Mouse (Mus musculus): Measurements from ENCODE around the gene Carns1. TPM values are rescaled to one million over a fixed set of nuclear protein-coding genes. Genes with fewer than 3 reads are reported as not detected.

The Carns1 gene
- total RNA-seq, 2 experiments from 2014 or later: 3.2 to 3.5 TPM

GRCm38 (mm10) chr19:4203148-4203547, 27.9 kb upstream of the Carns1 start:
- DNase-seq (ENCODE audit: low spot score in 2 of 2): no peak

GRCm38 (mm10) chr19:4202149-4202548, 26.9 kb upstream of the Carns1 start:
- no peak for DNase-seq (ENCODE audit: low spot score in 2 of 2)

- peak; percentile 87 to 89 for DNase-seq (ENCODE audit: low spot score in 2 of 2)
These were observed 26.1 kb upstream of the Carns1 start, which contains the start of gene Rad9a for GRCm38 (mm10) chr19:4201291-4201909. Gene Rad9a (minus strand): TSS chr19:4201662.

- no peak for DNase-seq (ENCODE audit: low spot score in 2 of 2)
These were observed 21.9 kb upstream of the Carns1 start for GRCm38 (mm10) chr19:4197180-4197579.

GRCm38 (mm10) chr19:4196548-4196947, 21.3 kb upstream of the Carns1 start:
- no peak for DNase-seq (ENCODE audit: low spot score in 2 of 2)

GRCm38 (mm10) chr19:4196048-4196447, 20.8 kb upstream of the Carns1 start:
- DNase-seq (ENCODE audit: low spot score in 2 of 2): no peak

GRCm38 (mm10) chr19:4194776-4195650, 19.7 kb upstream of the Carns1 start:
- no peak for DNase-seq (ENCODE audit: low spot score in 2 of 2)

GRCm38 (mm10) chr19:4194021-4194724, 18.9 kb upstream of the Carns1 start:
- no peak for DNase-seq (ENCODE audit: low spot score in 2 of 2)

- DNase-seq (ENCODE audit: low spot score in 2 of 2): no peak
These were observed 17.9 kb upstream of the Carns1 start for GRCm38 (mm10) chr19:4193129-4193528.

GRCm38 (mm10) chr19:4192251-4192985, 17.1 kb upstream of the Carns1 start:
- DNase-seq (ENCODE audit: low spot score in 2 of 2): no peak

GRCm38 (mm10) chr19:4191528-4192250, 16.4 kb upstream of the Carns1 start, which contains the start of gene Ppp1ca:
Gene Ppp1ca (plus strand): TSS chr19:4192065.
- peak; percentile 98 for DNase-seq (ENCODE audit: low spot score in 2 of 2)

GRCm38 (mm10) chr19:4190831-4191334, 15.6 kb upstream of the Carns1 start, which contains the start of gene Tbc1d10c:
Gene Tbc1d10c (minus strand): TSS chr19:4191284.
- no peak for DNase-seq (ENCODE audit: low spot score in 2 of 2)

- no peak for DNase-seq (ENCODE audit: low spot score in 2 of 2)
These were observed 13.9 kb upstream of the Carns1 start for GRCm38 (mm10) chr19:4189051-4189620.

- no peak for DNase-seq (ENCODE audit: low spot score in 2 of 2)
These were observed 12.0 kb upstream of the Carns1 start for GRCm38 (mm10) chr19:4187303-4187702.

- no peak for DNase-seq (ENCODE audit: low spot score in 2 of 2)
These were observed 10.0 kb upstream of the Carns1 start for GRCm38 (mm10) chr19:4184976-4185975.

GRCm38 (mm10) chr19:4183689-4184088, 8.4 kb upstream of the Carns1 start:
- no peak for DNase-seq (ENCODE audit: low spot score in 2 of 2)

GRCm38 (mm10) chr19:4181892-4182291, 6.6 kb upstream of the Carns1 start:
- DNase-seq (ENCODE audit: low spot score in 2 of 2): peak in 1 of 2 experiments; percentile 57

GRCm38 (mm10) chr19:4180411-4180810, 5.1 kb upstream of the Carns1 start:
- no peak for DNase-seq (ENCODE audit: low spot score in 2 of 2)
